Mouse (Mus musculus): ENCODE results near the gene Guk1. TPM values are rescaled to one million over a fixed set of nuclear protein-coding genes. Genes with fewer than 3 reads are reported as not detected.

Guk1 gene
- polyA plus RNA-seq, 1 experiment from 2014 or later = 205 TPM

- WGBS = 11% methylated on average over 34 of the region's 35 CpGs
- Histone ChIP-seq H3K9ac (replicated peaks; ENCODE audit: low read length) (no peak overlapping the region), H3K27me3 (ENCODE audit: control insufficient read depth, insufficient read depth, low read length) (peaks cover 48% of the 10 kb centered on the region), H3K4me3 (replicated peaks; ENCODE audit: low read depth, low read length) (0 out of 2 replicates have a peak overlapping the region, but pooled peaks have one; percentile 15), H3K4me1 (ENCODE audit: control insufficient read depth, insufficient read depth, low read length) (no peaks in the 10 kb centered on the region), H3K9me3 (ENCODE audit: control insufficient read depth, low read length) (no peaks in the 10 kb centered on the region), H3K27ac (replicated peaks; ENCODE audit: low read depth, low read length) (no peak overlapping the region), H3K36me3 (ENCODE audit: control insufficient read depth, insufficient read depth, low read length) (no peaks in the 10 kb centered on the region), H3K4me2 (ENCODE audit: low read length) (peak overlapping the region; percentile 32; the same call in 1 of the 2 replicates)
- no peak for ATAC-seq (ENCODE audit: low FRiP score, low TSS enrichment)
- DNase-seq = peak; percentile 12
Observed at GRCm38 (mm10) chr11:59134373-59134997, 57.5 kb downstream of the Guk1 start.

Other genes with a start within 250 kb of the Guk1 start
- 239 and 784 TPM in 2 replicates for gene Hist3h2ba, start 243.3 kb downstream of the Guk1 start, polyA plus RNA-seq (2014; fragmentation: Nextera tagmentation; extraction: Ambion mirVana)
- gene Hist3h2a, start 237.5 kb downstream of the Guk1 start, polyA plus RNA-seq (2014; fragmentation: Nextera tagmentation; extraction: Ambion mirVana) = 129 and 130 TPM in 2 replicates
- gene Trim17, start 237.5 kb downstream of the Guk1 start, polyA plus RNA-seq (2014; fragmentation: Nextera tagmentation; extraction: Ambion mirVana) = 1.1 and 1.3 TPM in 2 replicates
- 18.6 and 20.8 TPM in 2 replicates for gene Trim11, start 214.1 kb downstream of the Guk1 start, polyA plus RNA-seq (2014; fragmentation: Nextera tagmentation; extraction: Ambion mirVana)
- gene Obscn, start 55.8 kb downstream of the Guk1 start, polyA plus RNA-seq (2014; fragmentation: Nextera tagmentation; extraction: Ambion mirVana) = 0.37 and 0.43 TPM in 2 replicates
- gene Iba57, start 28.5 kb downstream of the Guk1 start, polyA plus RNA-seq (2014; fragmentation: Nextera tagmentation; extraction: Ambion mirVana) = 3.1 and 6.3 TPM in 2 replicates
- gene Gjc2, start 9.0 kb downstream of the Guk1 start, polyA plus RNA-seq (2014; fragmentation: Nextera tagmentation; extraction: Ambion mirVana) = 0.18 TPM in 1 of 2 replicates, not detected in the other
- gene Mrpl55, start 10.3 kb upstream of the Guk1 start, polyA plus RNA-seq (2014; fragmentation: Nextera tagmentation; extraction: Ambion mirVana) = 87.7 and 108 TPM in 2 replicates
- gene 2310033P09Rik, start 16.1 kb upstream of the Guk1 start, polyA plus RNA-seq (2014; fragmentation: Nextera tagmentation; extraction: Ambion mirVana) = 23.7 and 26.7 TPM in 2 replicates
- 594 and 613 TPM in 2 replicates for gene Arf1, start 36.1 kb upstream of the Guk1 start, polyA plus RNA-seq (2014; fragmentation: Nextera tagmentation; extraction: Ambion mirVana)
- gene Wnt3a, start 98.5 kb upstream of the Guk1 start, polyA plus RNA-seq (2014; fragmentation: Nextera tagmentation; extraction: Ambion mirVana) = 0.43 and 0.46 TPM in 2 replicates
- 1.6 and 1.7 TPM in 2 replicates for gene Wnt9a, start 114.7 kb upstream of the Guk1 start, polyA plus RNA-seq (2014; fragmentation: Nextera tagmentation; extraction: Ambion mirVana)
- 0.17 TPM in 1 of 2 replicates, not detected in the other for gene Prss38, start 183.4 kb upstream of the Guk1 start, polyA plus RNA-seq (2014; fragmentation: Nextera tagmentation; extraction: Ambion mirVana)